9 mouse cellular contexts compared by ENCODE assay signal in genomic region chr19:4712781-4713526, GRCm38 (mm10). TPM values are rescaled to one million over a fixed set of nuclear protein-coding genes. Genes with fewer than 3 reads are reported as not detected.
DNase-seq lines count a peak whose midpoint lies in the region; ATAC-seq lines count a peak whose summit lies in the region.
"Had no signal": no experiment of that assay in that cellular context is flagged by ENCODE, and none has a peak within 500 bp of the region (broad histone marks: within the 10 kb centered on the region; RNA-seq: fewer than 3 reads in every experiment).

No protein-coding gene starts in this region.

- DNase-seq in lung, postnatal 36 days, result no peak
- no peak for DNase-seq in forebrain, embryonic 10.5 days (ENCODE audit: extremely low spot score, low spot score)
- no peak for DNase-seq in embryo, embryonic 10.5 days (ENCODE audit: low spot score)
- DNase-seq in right cerebral cortex, postnatal 14 days, result no peak
- no peak for DNase-seq in c-Kit-positive CD71-positive TER-119-positive erythroid progenitor cells, embryonic 14.5 days (ENCODE audit: low spot score)
- DNase-seq: lung, adult 2 months had no signal

- no peak overlapping the region for H3K9ac ChIP-seq in lung, embryonic 15.5 days
- H3K9ac ChIP-seq in intestine, embryonic 16.5 days (ENCODE audit: low read depth, low read length), result peak overlapping the region; percentile 45; the same call in 1 of the 2 replicates
- peak overlapping the region; percentile 81 for H3K9ac ChIP-seq in neural tube, embryonic 15.5 days (replicated peaks)

- no peaks in the 10 kb centered on the region for H3K9me3 ChIP-seq in lung, embryonic 15.5 days
- no peaks in the 10 kb centered on the region for H3K9me3 ChIP-seq in forebrain, embryonic 10.5 days
- H3K9me3 ChIP-seq in intestine, embryonic 16.5 days (ENCODE audit: control insufficient read depth, low read length), result no peaks in the 10 kb centered on the region
- no peaks in the 10 kb centered on the region for H3K9me3 ChIP-seq in neural tube, embryonic 15.5 days (replicated peaks)

- 36% methylated on average over 13 of the region's 13 CpGs for WGBS in lung, embryonic 15.5 days
- WGBS in forebrain, embryonic 10.5 days, result 41% methylated on average over 13 of the region's 13 CpGs
- WGBS in intestine, embryonic 16.5 days, result 50% methylated on average over 13 of the region's 13 CpGs
- WGBS in neural tube, embryonic 15.5 days, result 21% methylated on average over 13 of the region's 13 CpGs

- H3K36me3 ChIP-seq in lung, embryonic 15.5 days, result no peaks in the 10 kb centered on the region
- H3K36me3 ChIP-seq in forebrain, embryonic 10.5 days (replicated peaks), result no peaks in the 10 kb centered on the region
- no peaks in the 10 kb centered on the region for H3K36me3 ChIP-seq in intestine, embryonic 16.5 days (ENCODE audit: control insufficient read depth, insufficient read depth, low read length)
- H3K36me3 ChIP-seq in neural tube, embryonic 15.5 days, result no peaks in the 10 kb centered on the region

- peaks cover 17% of the 10 kb centered on the region; the same call in 1 of the 2 replicates for H3K4me1 ChIP-seq in lung, embryonic 15.5 days
- H3K4me1 ChIP-seq in forebrain, embryonic 10.5 days, result peaks cover 32% of the 10 kb centered on the region
- peaks cover 6% of the 10 kb centered on the region; the same call in 1 of the 2 replicates for H3K4me1 ChIP-seq in intestine, embryonic 16.5 days (ENCODE audit: control insufficient read depth, insufficient read depth, low read length)
- H3K4me1 ChIP-seq in neural tube, embryonic 15.5 days, result peaks cover 35% of the 10 kb centered on the region

- no peak for ATAC-seq in lung, embryonic 15.5 days (ENCODE audit: borderline replicate concordance, extremely low read depth, low FRiP score, low TSS enrichment)
- no peak for ATAC-seq in intestine, embryonic 16.5 days
- ATAC-seq in neural tube, embryonic 15.5 days (ENCODE audit: low FRiP score), result 0 out of 2 replicates have a peak, but pooled peaks have one; percentile 12

- no peak overlapping the region for H3K27ac ChIP-seq in lung, embryonic 15.5 days
- H3K27ac ChIP-seq in forebrain, embryonic 10.5 days, result peak overlapping the region; percentile 93
- H3K27ac ChIP-seq in intestine, embryonic 16.5 days (ENCODE audit: low read length), result no peak overlapping the region
- peak overlapping the region; percentile 97 for H3K27ac ChIP-seq in neural tube, embryonic 15.5 days (replicated peaks)

- H3K4me2 ChIP-seq in lung, embryonic 15.5 days, result peak overlapping the region; percentile 99
- H3K4me2 ChIP-seq in intestine, embryonic 16.5 days (ENCODE audit: low read depth, low read length), result peak overlapping the region; percentile 86
- peak overlapping the region; percentile 85 for H3K4me2 ChIP-seq in neural tube, embryonic 15.5 days

- peaks cover 54% of the 10 kb centered on the region for H3K27me3 ChIP-seq in lung, embryonic 15.5 days
- H3K27me3 ChIP-seq in forebrain, embryonic 10.5 days (ENCODE audit: poor library complexity, severe bottlenecking), result peaks cover 69% of the 10 kb centered on the region
- peaks cover 43% of the 10 kb centered on the region for H3K27me3 ChIP-seq in intestine, embryonic 16.5 days (replicated peaks; ENCODE audit: control insufficient read depth, insufficient read depth, low read length)
- H3K27me3 ChIP-seq in neural tube, embryonic 15.5 days (replicated peaks), result no peaks in the 10 kb centered on the region

- peak overlapping the region; percentile 52 for H3K4me3 ChIP-seq in lung, embryonic 15.5 days
- H3K4me3 ChIP-seq in forebrain, embryonic 10.5 days, result peak overlapping the region; percentile 82
- H3K4me3 ChIP-seq in intestine, embryonic 16.5 days (ENCODE audit: low read length), result peak overlapping the region; percentile 49
- H3K4me3 ChIP-seq in neural tube, embryonic 15.5 days (replicated peaks), result peak overlapping the region; percentile 68

RNA-seq across cellular contexts. Expression of gene Sptbn2, which starts 2.0 kb away (rescaled TPM):
- 1.1 and 1.4 TPM in 2 replicates for polyA plus RNA-seq in lung, embryonic 15.5 days (2015; fragmentation: Nextera tagmentation; extraction: Ambion mirVana)
- polyA plus RNA-seq in forebrain, embryonic 10.5 days (2016; fragmentation: Nextera tagmentation; extraction: Ambion mirVana), result 6.6 and 8.3 TPM in 2 replicates
- 0.77 and 0.88 TPM in 2 replicates for polyA plus RNA-seq in intestine, embryonic 16.5 days (2015; fragmentation: Nextera tagmentation; extraction: Ambion mirVana)
- polyA plus RNA-seq in neural tube, embryonic 15.5 days (2015; fragmentation: Nextera tagmentation; extraction: Ambion mirVana), result 19.0 and 25.6 TPM in 2 replicates

RNA-seq across cellular contexts. Expression of gene Gm960, which starts 14.5 kb away (rescaled TPM):
- 2.2 and 3.1 TPM in 2 replicates for polyA plus RNA-seq in lung, embryonic 15.5 days (2015; fragmentation: Nextera tagmentation; extraction: Ambion mirVana)
- 2.2 and 3.0 TPM in 2 replicates for polyA plus RNA-seq in forebrain, embryonic 10.5 days (2016; fragmentation: Nextera tagmentation; extraction: Ambion mirVana)
- polyA plus RNA-seq in intestine, embryonic 16.5 days (2015; fragmentation: Nextera tagmentation; extraction: Ambion mirVana), result 1.1 and 2.1 TPM in 2 replicates
- polyA plus RNA-seq in neural tube, embryonic 15.5 days (2015; fragmentation: Nextera tagmentation; extraction: Ambion mirVana), result 7.2 and 7.7 TPM in 2 replicates

RNA-seq across cellular contexts. Expression of gene Rbm4b, which starts 43.3 kb away (rescaled TPM):
- 60.8 and 62.7 TPM in 2 replicates for polyA plus RNA-seq in lung, embryonic 15.5 days (2015; fragmentation: Nextera tagmentation; extraction: Ambion mirVana)
- polyA plus RNA-seq in forebrain, embryonic 10.5 days (2016; fragmentation: Nextera tagmentation; extraction: Ambion mirVana), result 104 and 106 TPM in 2 replicates
- polyA plus RNA-seq in intestine, embryonic 16.5 days (2015; fragmentation: Nextera tagmentation; extraction: Ambion mirVana), result 38.5 and 41.6 TPM in 2 replicates
- 119 and 132 TPM in 2 replicates for polyA plus RNA-seq in neural tube, embryonic 15.5 days (2015; fragmentation: Nextera tagmentation; extraction: Ambion mirVana)

Comparison
In these comparisons a context has a peak if more than half of its experiments do, and no peak if none do; other contexts are left out.
1. H3K27ac ChIP-seq: peak in forebrain, embryonic 10.5 days (single experiment) and neural tube, embryonic 15.5 days (single experiment); none in lung, embryonic 15.5 days (single experiment) and intestine, embryonic 16.5 days (single experiment).
2. Peak in every context shown above with its lines, with median percentiles within 50 percentile points of each other: H3K4me2 ChIP-seq and H3K4me3 ChIP-seq.